ENCODE assay signal across 15 mouse cellular contexts in the genomic region with DNA sequence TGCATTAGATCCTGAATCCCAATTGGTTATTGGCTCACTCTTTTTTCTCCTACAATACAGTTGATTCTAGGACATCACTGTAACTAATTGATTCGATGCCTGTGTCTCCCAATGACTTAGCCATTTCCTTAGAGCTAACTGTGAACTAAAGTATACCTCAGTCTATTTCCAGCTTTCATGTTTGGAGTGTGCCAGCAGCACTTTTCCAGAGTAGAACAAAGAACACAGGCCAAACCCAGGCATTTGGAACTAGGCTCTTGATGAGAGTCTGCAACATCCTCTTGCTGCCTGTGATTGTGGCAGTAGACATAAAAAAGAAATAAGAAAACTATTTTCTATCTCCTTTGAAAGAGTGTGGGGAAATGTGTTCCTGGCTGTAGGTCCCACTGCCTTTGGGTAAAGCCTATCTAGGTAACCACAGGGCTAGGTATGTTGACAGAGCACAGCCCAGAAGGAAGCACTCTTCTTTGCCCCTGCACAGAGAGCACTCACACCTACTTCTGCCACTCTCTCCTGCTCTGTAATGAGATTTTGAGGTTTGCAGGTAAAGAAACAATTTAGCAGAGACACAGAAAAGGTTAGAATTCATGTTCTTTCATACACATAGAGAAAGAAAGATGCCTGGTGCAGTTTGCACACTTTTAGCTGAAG. TPM values are rescaled to one million over a fixed set of nuclear protein-coding genes. Genes with fewer than 3 reads are reported as not detected.
"Had no signal": no experiment of that assay in that cellular context is flagged by ENCODE, and none has a peak within 500 bp of the region (broad histone marks: within the 10 kb centered on the region; RNA-seq: fewer than 3 reads in every experiment).

No protein-coding gene starts in this region.

- H3K9me3 ChIP-seq: limb, embryonic 15.5 days; liver, embryonic 13.5 days; midbrain, embryonic 12.5 days; neural tube, embryonic 15.5 days had no signal

- H3K4me3 ChIP-seq: limb, embryonic 15.5 days; liver, embryonic 13.5 days; midbrain, embryonic 12.5 days; neural tube, embryonic 15.5 days had no signal

- H3K4me1 ChIP-seq: liver, embryonic 13.5 days; midbrain, embryonic 12.5 days; neural tube, embryonic 15.5 days had no signal

- DNase-seq: kidney, adult 11 months; kidney, adult 9 months; kidney, postnatal 36 days; liver, embryonic 13.5 days; lung, adult 18-20 months; lung, postnatal 4 days; right cerebral cortex, adult 18-20 months; right cerebral cortex, postnatal 25 days; thymus, postnatal 36 days had no signal

- ATAC-seq: midbrain, embryonic 16.5 days had no signal

- H3K4me2 ChIP-seq: limb, embryonic 15.5 days; liver, embryonic 13.5 days; midbrain, embryonic 12.5 days; neural tube, embryonic 15.5 days had no signal

- H3K27me3 ChIP-seq: limb, embryonic 15.5 days; liver, embryonic 13.5 days; midbrain, embryonic 12.5 days; neural tube, embryonic 15.5 days had no signal

- H3K27ac ChIP-seq: kidney, postnatal 0 days; limb, embryonic 15.5 days; liver, embryonic 13.5 days; midbrain, embryonic 12.5 days; neural tube, embryonic 15.5 days had no signal

- H3K36me3 ChIP-seq: limb, embryonic 15.5 days; liver, embryonic 13.5 days; midbrain, embryonic 12.5 days; neural tube, embryonic 15.5 days had no signal

- H3K9ac ChIP-seq: limb, embryonic 15.5 days; liver, embryonic 13.5 days; midbrain, embryonic 12.5 days; neural tube, embryonic 15.5 days had no signal

RNA-seq across cellular contexts. Expression of a gene that starts 8.9 kb away (rescaled TPM):
- total RNA-seq: megakaryocyte, adult 5-6 weeks had no signal
